Comparison of ENCODE assay signal across 27 mouse cellular contexts in genomic region chr2:65664481-65664880, GRCm38 (mm10). TPM values are rescaled to one million over a fixed set of nuclear protein-coding genes. Genes with fewer than 3 reads are reported as not detected.
"Had no signal": no experiment of that assay in that cellular context is flagged by ENCODE, and none has a peak within 500 bp of the region (broad histone marks: within the 10 kb centered on the region; RNA-seq: fewer than 3 reads in every experiment).

No protein-coding gene starts in this region.

- H3K4me1 ChIP-seq: heart, embryonic 10.5 days; intestine, embryonic 15.5 days; limb, embryonic 13.5 days; limb, embryonic 15.5 days; liver, embryonic 12.5 days had no signal

- ATAC-seq: hindbrain, embryonic 16.5 days; inflammation-experienced regulatory T-cells, adult 6 months; intestine, postnatal 0 days; liver, embryonic 12.5 days had no signal

- DNase-seq: gastrocnemius, adult 2 months; gastrocnemius, postnatal 10 days; gastrocnemius, postnatal 25 days; heart, adult 18-20 months; heart, postnatal 10 days; heart, postnatal 4 days; kidney, adult 18-20 months; kidney, adult 8-10 months; kidney, postnatal 10 days; kidney, postnatal 25 days; layer of hippocampus, adult 9-11 months; layer of hippocampus, postnatal 36 days; left cerebral cortex, postnatal 4 days had no signal

- H3K9ac ChIP-seq: heart, embryonic 12.5 days; hindbrain, embryonic 12.5 days; hindbrain, embryonic 14.5 days; intestine, embryonic 15.5 days; limb, embryonic 13.5 days; limb, embryonic 15.5 days; liver, embryonic 12.5 days; liver, embryonic 14.5 days had no signal

- H3K4me2 ChIP-seq: heart, embryonic 12.5 days; hindbrain, embryonic 12.5 days; hindbrain, embryonic 14.5 days; intestine, embryonic 15.5 days; limb, embryonic 13.5 days; limb, embryonic 15.5 days; liver, embryonic 12.5 days had no signal

- H3K9me3 ChIP-seq: heart, embryonic 10.5 days; heart, embryonic 12.5 days; hindbrain, embryonic 10.5 days; hindbrain, embryonic 12.5 days; intestine, embryonic 15.5 days; limb, embryonic 13.5 days; limb, embryonic 15.5 days; liver, embryonic 12.5 days had no signal

- H3K36me3 ChIP-seq: heart, embryonic 10.5 days; heart, embryonic 12.5 days; hindbrain, embryonic 10.5 days; hindbrain, embryonic 12.5 days; intestine, embryonic 15.5 days; limb, embryonic 13.5 days; limb, embryonic 15.5 days; liver, embryonic 12.5 days had no signal

- H3K27me3 ChIP-seq: hindbrain, embryonic 12.5 days; intestine, embryonic 15.5 days; limb, embryonic 13.5 days; limb, embryonic 15.5 days; liver, embryonic 12.5 days had no signal

- H3K4me3 ChIP-seq: gastrocnemius, adult 2 months; heart, embryonic 10.5 days; heart, embryonic 12.5 days; hindbrain, embryonic 10.5 days; hindbrain, embryonic 12.5 days; intestine, embryonic 15.5 days; limb, embryonic 13.5 days; limb, embryonic 15.5 days; liver, embryonic 12.5 days had no signal

- H3K27ac ChIP-seq: gastrocnemius, adult 2 months; heart, embryonic 10.5 days; hindbrain, embryonic 10.5 days; hindbrain, embryonic 12.5 days; hindbrain, embryonic 14.5 days; intestine, embryonic 15.5 days; limb, embryonic 13.5 days; limb, embryonic 15.5 days; liver, embryonic 12.5 days; liver, embryonic 14.5 days had no signal

RNA-seq across cellular contexts. Expression of gene Scn2a, which starts 43.9 kb away (rescaled TPM):
- total RNA-seq: granulocyte monocyte progenitor cell, adult 5-6 weeks had no signal
